Mouse (Mus musculus) heart, embryonic 16.5 days (tissue): ENCODE measurements around the gene Prelid1. TPM values are rescaled to one million over a fixed set of nuclear protein-coding genes. Genes with fewer than 3 reads are reported as not detected.

Experiments
- ATAC-seq: fragments of 200-750 bp; cut with Nextera tagmentation; replicated peaks from 2 replicates; pipeline ENCODE4 v1.8.0; 2017; ENCODE audit warnings: moderate number of reproducible peaks; ENCODE audit not compliant: insufficient read depth, low FRiP score; ENCODE audit errors: extremely low read depth
- H3K27ac ChIP-seq: fragments of 300-500 bp; sonication (generic); 2 replicates; pipeline ENCODE4 v1.5.1; 2014; ENCODE audit warnings: mild to moderate bottlenecking, low read length, control low read depth, moderate library complexity
- H3K27me3 ChIP-seq: fragments of 300-500 bp; sonication (generic); 2 replicates; pipeline ENCODE4 v1.6.1; 2014; ENCODE audit warnings: low read length, mixed read lengths; ENCODE audit not compliant: control insufficient read depth, insufficient read depth
- H3K36me3 ChIP-seq: fragments of 300-500 bp; sonication (generic); 2 replicates; pipeline ENCODE4 v1.6.1; 2014; ENCODE audit not compliant: control insufficient read depth, insufficient read depth
- H3K4me1 ChIP-seq: fragments of 300-500 bp; sonication (generic); 2 replicates; pipeline ENCODE4 v1.6.1; 2014; ENCODE audit warnings: low read length, mixed read lengths; ENCODE audit not compliant: control insufficient read depth, insufficient read depth
- H3K4me2 ChIP-seq: fragments of 300-500 bp; sonication (generic); 2 replicates; pipeline ENCODE4 v1.6.1; 2014; ENCODE audit warnings: low read depth, mild to moderate bottlenecking, control low read depth, low read length
- H3K4me3 ChIP-seq: fragments of 300-500 bp; sonication (generic); 2 replicates; pipeline ENCODE4 v1.5.1; 2014; ENCODE audit warnings: mild to moderate bottlenecking, control low read depth, low read length
- H3K9ac ChIP-seq: fragments of 300-500 bp; sonication (generic); 2 replicates; pipeline ENCODE4 v1.6.1; 2014; ENCODE audit warnings: low read length, control low read depth
- H3K9me3 ChIP-seq: fragments of 300-500 bp; sonication (generic); replicated peaks from 2 replicates; pipeline ENCODE4 v1.6.1; 2016; ENCODE audit warnings: low read length; ENCODE audit not compliant: control insufficient read depth
- WGBS: fragments of 180-500 bp; shearing (Covaris S2); extraction: QIAGEN DNeasy Blood & Tissue Kit; methylation state at CpG from one replicate; pipeline ENCODE4 v1.1.7; 2014; 5-methylcytosine and 5-hydroxymethylcytosine counted together
- polyA plus RNA-seq: library from polyadenylated mRNA; unstranded; fragments of >200 nt; fragmentation: Nextera tagmentation; extraction: Ambion mirVana; gene quantifications from 2 replicates; pipeline ENCODE4 v1.2.1, GENCODE M21; 2015

Prelid1 gene
- polyA plus RNA-seq, 1 experiment from 2014 or later: 339 TPM

- 60% methylated on average over 8 of the region's 8 CpGs for WGBS
- H3K27me3 ChIP-seq: peaks cover 21% of the 10 kb centered on the region
- no peak overlapping the region for H3K27ac ChIP-seq
- no peak overlapping the region for H3K9ac ChIP-seq
- ATAC-seq: no peak
- H3K4me2 ChIP-seq: no peak overlapping the region
- H3K4me3 ChIP-seq: no peak overlapping the region
- H3K9me3 ChIP-seq: no peaks in the 10 kb centered on the region
- peaks cover 6% of the 10 kb centered on the region for H3K4me1 ChIP-seq
- no peaks in the 10 kb centered on the region for H3K36me3 ChIP-seq
These were observed 50.8 kb downstream of the Prelid1 start for GRCm38 (mm10) chr13:55371007-55371681.

GRCm38 (mm10) chr13:55371740-55372139 is 51.4 kb downstream of the Prelid1 start:
- no peak overlapping the region for H3K4me3 ChIP-seq
- WGBS: 50% methylated on average over 5 of the region's 5 CpGs
- peaks cover 6% of the 10 kb centered on the region for H3K4me1 ChIP-seq
- no peak overlapping the region for H3K4me2 ChIP-seq
- no peaks in the 10 kb centered on the region for H3K36me3 ChIP-seq
- H3K9me3 ChIP-seq: no peaks in the 10 kb centered on the region
- H3K27me3 ChIP-seq: peaks cover 21% of the 10 kb centered on the region
- ATAC-seq: no peak
- no peak overlapping the region for H3K27ac ChIP-seq
- H3K9ac ChIP-seq: no peak overlapping the region

- no peaks in the 10 kb centered on the region for H3K36me3 ChIP-seq
- no peaks in the 10 kb centered on the region for H3K9me3 ChIP-seq
- peaks cover 37% of the 10 kb centered on the region for H3K27me3 ChIP-seq
- peaks cover 6% of the 10 kb centered on the region for H3K4me1 ChIP-seq
- ATAC-seq: no peak
- H3K27ac ChIP-seq: no peak overlapping the region
- no peak overlapping the region for H3K9ac ChIP-seq
- no peak overlapping the region for H3K4me2 ChIP-seq
- H3K4me3 ChIP-seq: no peak overlapping the region
- WGBS: 53% methylated on average over 6 of the region's 6 CpGs
These were observed 54.1 kb downstream of the Prelid1 start for GRCm38 (mm10) chr13:55374206-55374924.

Other genes with a start within 250 kb of the Prelid1 start
- 19.0 and 22.0 TPM in 2 replicates for gene Uimc1, start 220.2 kb upstream of the Prelid1 start, polyA plus RNA-seq
- gene Zfp346, start 215.2 kb upstream of the Prelid1 start, polyA plus RNA-seq: 19.1 and 20.6 TPM in 2 replicates
- not detected in 2 replicates for gene Gm17617, start 187.0 kb upstream of the Prelid1 start, polyA plus RNA-seq
- gene Fgfr4, start 167.9 kb upstream of the Prelid1 start, polyA plus RNA-seq: 0.80 and 2.6 TPM in 2 replicates
- gene Nsd1, start 110.7 kb upstream of the Prelid1 start, polyA plus RNA-seq: 38.1 and 40.5 TPM in 2 replicates
- gene Rab24, start 1.4 kb downstream of the Prelid1 start, polyA plus RNA-seq: 67.4 and 74.8 TPM in 2 replicates
- 29.2 and 29.4 TPM in 2 replicates for gene Mxd3, start 9.3 kb downstream of the Prelid1 start, polyA plus RNA-seq
- gene Lman2, start 42.3 kb downstream of the Prelid1 start, polyA plus RNA-seq: 84.2 and 84.5 TPM in 2 replicates
- 1.4 and 2.4 TPM in 2 replicates for gene Rgs14, start 49.2 kb downstream of the Prelid1 start, polyA plus RNA-seq
- gene Slc34a1, start 77.7 kb downstream of the Prelid1 start, polyA plus RNA-seq: not detected in 2 replicates
- not detected in 2 replicates for gene Pfn3, start 94.7 kb downstream of the Prelid1 start, polyA plus RNA-seq
- 0.25 TPM in 1 of 2 replicates, not detected in the other for gene F12, start 106.3 kb downstream of the Prelid1 start, polyA plus RNA-seq
- 11.4 and 19.4 TPM in 2 replicates for gene Grk6, start 124.6 kb downstream of the Prelid1 start, polyA plus RNA-seq
- 0.25 and 0.28 TPM in 2 replicates for gene Prr7, start 143.8 kb downstream of the Prelid1 start, polyA plus RNA-seq
- gene Dbn1, start 167.6 kb downstream of the Prelid1 start, polyA plus RNA-seq: 59.4 and 62.5 TPM in 2 replicates
- gene Pdlim7, start 193.2 kb downstream of the Prelid1 start, polyA plus RNA-seq: 229 and 248 TPM in 2 replicates
- 1.9 and 2.2 TPM in 2 replicates for gene Dok3, start 208.8 kb downstream of the Prelid1 start, polyA plus RNA-seq
- gene Ddx41, start 216.2 kb downstream of the Prelid1 start, polyA plus RNA-seq: 31.9 and 32.1 TPM in 2 replicates